Mouse (Mus musculus) small intestine, adult 2 months (tissue): Measurements from ENCODE around the gene Zfp667. TPM values are rescaled to one million over a fixed set of nuclear protein-coding genes. Genes with fewer than 3 reads are reported as not detected.
A peak's percentile ranks its signal among the peaks of the same experiment; 100 is the strongest.
"Not testable (repeated sequence)": the region's sequence is repeated elsewhere in the genome, so short reads cannot be mapped to it uniquely, and the experiment has no call there.

ENCODE experiments used
- H3K27ac ChIP-seq: fragments of 200-500 bp; 2 replicates; pipeline ENCODE4 v1.5.1; 2012; ENCODE audit warnings: low read depth, low read length, control low read depth, inconsistent platforms; ENCODE audit not compliant: insufficient read depth
- H3K27me3 ChIP-seq: fragments of 200-500 bp; 2 replicates; pipeline ENCODE4 v1.6.1; 2012; ENCODE audit warnings: mild to moderate bottlenecking, moderate library complexity, low read length, inconsistent platforms; ENCODE audit not compliant: control insufficient read depth, insufficient read depth
- H3K36me3 ChIP-seq: fragments of 200-500 bp; 2 replicates; pipeline ENCODE4 v1.6.1; 2012; ENCODE audit warnings: mild to moderate bottlenecking, low read length, control low read depth, inconsistent platforms; ENCODE audit not compliant: control insufficient read depth, insufficient read depth
- H3K4me1 ChIP-seq: fragments of 200-500 bp; 2 replicates; pipeline ENCODE4 v1.6.1; 2012; ENCODE audit warnings: low read length, inconsistent platforms, mixed read lengths; ENCODE audit not compliant: control insufficient read depth, insufficient read depth, insufficient read length
- H3K4me3 ChIP-seq: fragments of 200-500 bp; 2 replicates; pipeline ENCODE4 v1.5.1; 2012; ENCODE audit warnings: low read depth, mild to moderate bottlenecking, control low read depth, inconsistent platforms, low read length, moderate library complexity
- CTCF ChIP-seq: fragments of 200-500 bp; IDR thresholded peaks from 2 replicates; pipeline ENCODE4 v1.5.1; 2012; ENCODE audit warnings: low read depth, mild to moderate bottlenecking, control low read depth, inconsistent platforms, low read length, moderate library complexity, mixed read lengths; ENCODE audit not compliant: insufficient replicate concordance, insufficient read length; ENCODE audit errors: extremely low read depth
- POLR2A ChIP-seq: fragments of 200-500 bp; IDR thresholded peaks from 2 replicates; pipeline ENCODE4 v1.6.1; 2012; ENCODE audit warnings: low read depth, mild to moderate bottlenecking, control low read depth, inconsistent platforms, low read length, moderate library complexity
- WGBS: fragments of 180-500 bp; shearing (Covaris S2); methylation state at CpG from one replicate; pipeline ENCODE4 v1.1.7; 2018; 5-methylcytosine and 5-hydroxymethylcytosine counted together
- polyA plus RNA-seq: library from polyadenylated mRNA; depleted of rRNA; stranded (reverse); fragments of >200 nt; gene quantifications from 2 replicates; pipeline ENCODE4 v1.2.3, GENCODE M21; 2012

Zfp667 gene
- polyA plus RNA-seq, 1 experiment: 0.10 TPM

GRCm38 (mm10) chr7:6257386-6257785, 29.0 kb upstream of the Zfp667 start:
- TF ChIP-seq POLR2A: no peak
- no peak for TF ChIP-seq CTCF
- H3K36me3 ChIP-seq: no peaks in the 10 kb centered on the region
- H3K4me3 ChIP-seq: no peak overlapping the region
- WGBS: 84% methylated on average over 4 of the region's 4 CpGs
- no peaks in the 10 kb centered on the region for H3K27me3 ChIP-seq
- H3K4me1 ChIP-seq: no peaks in the 10 kb centered on the region
- H3K27ac ChIP-seq: no peak overlapping the region

DNA sequence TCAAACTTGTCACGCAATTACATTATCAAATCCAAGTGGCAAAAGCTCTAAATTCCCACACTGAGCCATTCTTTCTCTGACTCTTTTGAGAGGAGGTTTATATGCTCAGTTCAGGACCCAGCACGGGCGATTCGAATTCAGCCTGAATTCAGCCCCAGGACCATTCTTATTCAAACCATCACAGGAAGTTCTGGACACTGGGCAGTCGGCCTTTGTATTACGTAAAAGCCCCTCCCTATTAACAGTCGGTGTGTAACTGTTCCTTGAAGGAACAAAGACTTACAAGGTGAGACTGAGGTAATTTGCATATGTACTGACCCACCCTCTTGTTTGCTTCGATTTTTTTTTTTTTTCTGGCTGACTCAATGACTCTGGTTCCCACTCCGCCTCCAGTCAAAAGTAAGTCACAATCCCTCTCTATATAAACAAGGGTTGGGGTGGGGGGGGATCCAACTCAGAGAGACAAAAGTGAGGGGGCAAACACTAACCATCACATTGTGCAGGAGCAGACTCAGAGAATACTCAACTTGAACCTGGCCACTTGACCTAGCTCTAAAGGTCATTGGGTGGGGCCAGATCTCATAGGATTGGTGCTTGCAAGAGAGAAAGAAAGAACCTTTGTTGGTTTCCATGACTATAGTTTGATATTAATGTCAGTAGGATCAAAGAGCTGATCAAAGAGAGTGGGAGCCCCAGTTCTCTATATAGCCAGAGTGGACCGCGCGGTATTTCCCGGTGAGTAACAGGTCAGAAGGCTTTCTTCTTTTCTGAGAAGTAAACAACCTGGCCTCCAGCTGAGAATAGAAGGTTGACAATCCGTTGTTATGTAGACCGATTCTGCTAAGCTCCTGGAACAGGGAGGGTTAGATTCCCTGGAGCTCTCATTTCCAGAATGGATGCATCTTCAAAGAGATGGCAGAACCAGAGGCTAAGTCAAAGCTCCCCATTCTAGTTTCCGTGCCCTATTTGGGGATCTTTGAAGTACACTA, 27.9 kb upstream of the Zfp667 start:
- TF ChIP-seq POLR2A: no peak
- TF ChIP-seq CTCF: no peak
- H3K27me3 ChIP-seq: no peaks in the 10 kb centered on the region
- no peak overlapping the region for H3K27ac ChIP-seq
- no peak overlapping the region for H3K4me3 ChIP-seq
- WGBS: 43% methylated on average over 16 of the region's 16 CpGs
- no peaks in the 10 kb centered on the region for H3K36me3 ChIP-seq
- H3K4me1 ChIP-seq: no peaks in the 10 kb centered on the region

- H3K27me3 ChIP-seq, H3K36me3 ChIP-seq, H3K27ac ChIP-seq, H3K4me1 ChIP-seq, H3K4me3 ChIP-seq: not testable (repeated sequence)
- WGBS: 52% methylated on average over 2 of the region's 2 CpGs
These were observed 26.4 kb upstream of the Zfp667 start for GRCm38 (mm10) chr7:6260004-6260403.

DNA sequence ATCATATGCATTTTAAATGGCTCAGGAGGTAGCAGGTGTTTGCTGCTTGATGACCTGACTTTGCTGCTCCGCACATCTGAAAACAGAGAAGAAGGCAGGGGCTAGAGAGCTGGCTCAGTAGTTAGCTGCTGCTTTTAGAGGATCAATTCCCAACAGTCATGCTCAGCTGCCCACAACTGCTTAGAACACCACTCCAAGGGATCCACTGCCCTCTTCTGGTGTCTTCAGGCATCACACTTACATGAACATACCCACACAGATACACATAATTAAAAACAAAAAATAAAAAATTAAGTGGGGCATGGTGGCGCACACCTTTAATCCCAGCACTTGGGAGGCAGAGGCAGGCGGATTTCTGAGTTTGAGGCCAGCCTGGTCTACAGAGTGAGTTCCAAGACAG, 24.3 kb upstream of the Zfp667 start:
- Histone ChIP-seq H3K4me3 (no peak overlapping the region), H3K27ac (no peak overlapping the region), H3K36me3 (no peaks in the 10 kb centered on the region), H3K4me1 (no peaks in the 10 kb centered on the region), H3K27me3 (no peaks in the 10 kb centered on the region)
- no peak for TF ChIP-seq POLR2A
- WGBS: 81% methylated on average over 3 of the region's 3 CpGs

- Histone ChIP-seq H3K27ac (no peak overlapping the region), H3K4me1 (no peaks in the 10 kb centered on the region), H3K36me3 (no peaks in the 10 kb centered on the region), H3K4me3 (no peak overlapping the region), H3K27me3 (no peaks in the 10 kb centered on the region)
- TF ChIP-seq POLR2A (no peak), CTCF (no peak)
- WGBS: 76% methylated on average over 4 of the region's 4 CpGs
These were observed 23.4 kb upstream of the Zfp667 start for GRCm38 (mm10) chr7:6262984-6263383.

GRCm38 (mm10) chr7:6265695-6266094, 20.7 kb upstream of the Zfp667 start:
- 62% methylated on average over 8 of the region's 8 CpGs for WGBS
- no peak overlapping the region for H3K27ac ChIP-seq

DNA sequence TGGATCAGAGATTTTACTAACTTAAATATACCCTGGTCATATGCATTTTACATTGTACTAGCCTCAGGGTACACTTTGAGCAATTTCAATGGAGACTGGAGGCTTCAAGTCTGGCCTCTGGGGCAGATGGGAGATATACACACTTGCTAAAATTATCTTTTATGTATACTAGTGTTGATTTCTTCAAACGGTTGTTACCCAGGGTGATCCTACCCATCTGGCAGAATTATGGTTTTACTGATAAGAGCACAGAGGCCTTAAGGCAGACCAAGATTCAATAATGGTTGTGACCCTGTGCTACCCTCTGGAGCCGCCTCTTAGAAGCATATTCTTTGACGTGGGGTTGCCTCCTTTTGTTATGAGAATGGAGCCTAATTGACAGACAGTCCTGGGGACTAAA, 8.5 kb upstream of the Zfp667 start:
- Histone ChIP-seq H3K4me3 (no peak overlapping the region), H3K27ac (no peak overlapping the region), H3K4me1 (no peaks in the 10 kb centered on the region), H3K27me3 (no peaks in the 10 kb centered on the region), H3K36me3 (no peaks in the 10 kb centered on the region)
- TF ChIP-seq POLR2A: no peak
- no peak for TF ChIP-seq CTCF
- WGBS: 21% methylated on average over 3 of the region's 3 CpGs

More at GRCm38 (mm10) chr7:6265695-6266094, 20.7 kb upstream of the Zfp667 start:
- Histone ChIP-seq H3K27me3 (no peaks in the 10 kb centered on the region), H3K4me1 (no peaks in the 10 kb centered on the region), H3K36me3 (no peaks in the 10 kb centered on the region), H3K4me3 (no peak overlapping the region)
- TF ChIP-seq CTCF (peak; percentile 53; the same call in 1 of the 2 replicates), POLR2A (no peak)
